Mouse (Mus musculus) neural tube, embryonic 15.5 days (tissue): ENCODE data around the gene Pi16. TPM values are rescaled to one million over a fixed set of nuclear protein-coding genes. Genes with fewer than 3 reads are reported as not detected.

ENCODE experiments used
- ATAC-seq: fragments of 200-750 bp; cut with Nextera tagmentation; 2 replicates; pipeline ENCODE4 v1.8.0; 2017; ENCODE audit warnings: mild to moderate bottlenecking, moderate TSS enrichment, moderate library complexity; ENCODE audit not compliant: low FRiP score
- H3K27ac ChIP-seq: fragments of 300-500 bp; sonication (generic); replicated peaks from 2 replicates; pipeline ENCODE4 v1.5.1; 2015; ENCODE audit warnings: mild to moderate bottlenecking, inconsistent platforms
- H3K27me3 ChIP-seq: fragments of 300-500 bp; sonication (generic); replicated peaks from 2 replicates; pipeline ENCODE4 v1.6.1; 2015; ENCODE audit warnings: inconsistent platforms
- H3K36me3 ChIP-seq: fragments of 300-500 bp; sonication (generic); 2 replicates; pipeline ENCODE4 v1.6.1; 2015; ENCODE audit warnings: inconsistent platforms
- H3K4me1 ChIP-seq: fragments of 300-500 bp; sonication (generic); 2 replicates; pipeline ENCODE4 v1.6.1; 2015; ENCODE audit warnings: inconsistent platforms
- H3K4me2 ChIP-seq: fragments of 300-500 bp; sonication (generic); 2 replicates; pipeline ENCODE4 v1.6.1; 2015; ENCODE audit warnings: inconsistent platforms, mild to moderate bottlenecking, moderate library complexity
- H3K4me3 ChIP-seq: fragments of 300-500 bp; sonication (generic); replicated peaks from 2 replicates; pipeline ENCODE4 v1.5.1; 2015; ENCODE audit warnings: mild to moderate bottlenecking, inconsistent platforms
- H3K9ac ChIP-seq: fragments of 300-500 bp; sonication (generic); replicated peaks from 2 replicates; pipeline ENCODE4 v1.6.1; 2015; ENCODE audit warnings: mild to moderate bottlenecking, inconsistent platforms
- H3K9me3 ChIP-seq: fragments of 300-500 bp; sonication (generic); replicated peaks from 2 replicates; pipeline ENCODE4 v1.6.1; 2016; ENCODE audit warnings: inconsistent platforms
- WGBS: fragments of 180-500 bp; shearing (Covaris S2); methylation state at CpG from one replicate; pipeline ENCODE4 v1.1.7; 2015; ENCODE audit warnings: mixed read lengths; 5-methylcytosine and 5-hydroxymethylcytosine counted together
- polyA plus RNA-seq: library from polyadenylated mRNA; unstranded; fragments of >200 nt; fragmentation: Nextera tagmentation; extraction: Ambion mirVana; gene quantifications from 2 replicates; pipeline ENCODE4 v1.2.1, GENCODE M21; 2015

Gene Pi16
- polyA plus RNA-seq, 1 experiment from 2014 or later: 2.8 TPM

GRCm38 (mm10) chr17:29305058-29305806 is 12.2 kb upstream of the Pi16 start:
- Histone ChIP-seq H3K4me2 (no peak overlapping the region), H3K27ac (0 out of 2 replicates have a peak overlapping the region, but pooled peaks have one; percentile 13), H3K9me3 (no peaks in the 10 kb centered on the region), H3K4me3 (no peak overlapping the region), H3K36me3 (peaks cover 26% of the 10 kb centered on the region), H3K9ac (no peak overlapping the region), H3K4me1 (peaks cover 26% of the 10 kb centered on the region; the same call in 1 of the 2 replicates), H3K27me3 (no peaks in the 10 kb centered on the region)
- ATAC-seq: no peak
- 43% methylated on average over 15 of the region's 15 CpGs for WGBS

GRCm38 (mm10) chr17:29305871-29306270 is 11.6 kb upstream of the Pi16 start:
- Histone ChIP-seq H3K9ac (no peak overlapping the region), H3K4me1 (peaks cover 26% of the 10 kb centered on the region; the same call in 1 of the 2 replicates), H3K9me3 (no peaks in the 10 kb centered on the region), H3K27ac (no peak overlapping the region), H3K4me3 (no peak overlapping the region), H3K4me2 (no peak overlapping the region), H3K27me3 (no peaks in the 10 kb centered on the region), H3K36me3 (peaks cover 21% of the 10 kb centered on the region)
- ATAC-seq: no peak
- 69% methylated on average over 7 of the region's 7 CpGs for WGBS

- no peak for ATAC-seq
Measured at GRCm38 (mm10) chr17:29310056-29310623, 7.3 kb upstream of the Pi16 start.

GRCm38 (mm10) chr17:29311602-29312001 is 5.9 kb upstream of the Pi16 start:
- Histone ChIP-seq H3K9me3 (no peaks in the 10 kb centered on the region), H3K36me3 (no peaks in the 10 kb centered on the region), H3K4me1 (peaks cover 8% of the 10 kb centered on the region; the same call in 1 of the 2 replicates), H3K27ac (no peak overlapping the region), H3K4me2 (no peak overlapping the region), H3K9ac (no peak overlapping the region), H3K27me3 (no peaks in the 10 kb centered on the region), H3K4me3 (no peak overlapping the region)
- ATAC-seq: no peak
- WGBS: 92% methylated on average over 8 of the region's 8 CpGs

More at GRCm38 (mm10) chr17:29310056-29310623, 7.3 kb upstream of the Pi16 start:
- Histone ChIP-seq H3K4me1 (peaks cover 14% of the 10 kb centered on the region; the same call in 1 of the 2 replicates), H3K27me3 (no peaks in the 10 kb centered on the region), H3K9ac (no peak overlapping the region), H3K4me3 (no peak overlapping the region), H3K9me3 (no peaks in the 10 kb centered on the region), H3K27ac (no peak overlapping the region), H3K36me3 (no peaks in the 10 kb centered on the region), H3K4me2 (no peak overlapping the region)
- WGBS: 58% methylated on average over 21 of the region's 21 CpGs

GRCm38 (mm10) chr17:29312082-29312481 is 5.4 kb upstream of the Pi16 start:
- no peak for ATAC-seq
- Histone ChIP-seq H3K9ac (no peak overlapping the region), H3K36me3 (no peaks in the 10 kb centered on the region), H3K4me2 (no peak overlapping the region), H3K27me3 (no peaks in the 10 kb centered on the region), H3K4me1 (peaks cover 6% of the 10 kb centered on the region; the same call in 1 of the 2 replicates), H3K9me3 (no peaks in the 10 kb centered on the region), H3K27ac (no peak overlapping the region), H3K4me3 (no peak overlapping the region)
- 93% methylated on average over 2 of the region's 2 CpGs for WGBS

- H3K27ac ChIP-seq: no peak overlapping the region
- ATAC-seq: no peak
- no peak overlapping the region for H3K4me2 ChIP-seq
- H3K4me1 ChIP-seq: 0 out of 2 replicates have a peak, but pooled peaks cover 3% of the 10 kb centered on the region
- no peaks in the 10 kb centered on the region for H3K9me3 ChIP-seq
- no peaks in the 10 kb centered on the region for H3K27me3 ChIP-seq
- no peak overlapping the region for H3K4me3 ChIP-seq
- no peaks in the 10 kb centered on the region for H3K36me3 ChIP-seq
- H3K9ac ChIP-seq: no peak overlapping the region
Measured at GRCm38 (mm10) chr17:29313300-29313699, 4.2 kb upstream of the Pi16 start.

GRCm38 (mm10) chr17:29315672-29316465 is 1.6 kb upstream of the Pi16 start:
- Histone ChIP-seq H3K36me3 (no peaks in the 10 kb centered on the region), H3K4me2 (no peak overlapping the region), H3K27me3 (peaks cover 6% of the 10 kb centered on the region), H3K4me1 (peaks cover 3% of the 10 kb centered on the region; the same call in 1 of the 2 replicates), H3K9me3 (no peaks in the 10 kb centered on the region), H3K4me3 (no peak overlapping the region), H3K9ac (no peak overlapping the region), H3K27ac (no peak overlapping the region)
- 48% methylated on average over 9 of the region's 9 CpGs for WGBS
- no peak for ATAC-seq

- Histone ChIP-seq H3K4me1 (peaks cover 7% of the 10 kb centered on the region), H3K9ac (no peak overlapping the region), H3K36me3 (no peaks in the 10 kb centered on the region), H3K27ac (no peak overlapping the region), H3K4me2 (no peak overlapping the region), H3K27me3 (peaks cover 17% of the 10 kb centered on the region), H3K4me3 (no peak overlapping the region), H3K9me3 (no peaks in the 10 kb centered on the region)
- no peak for ATAC-seq
- 81% methylated on average over 3 of the region's 3 CpGs for WGBS
Measured at GRCm38 (mm10) chr17:29316891-29317290, 589 bp upstream of the Pi16 start.

GRCm38 (mm10) chr17:29318731-29319250 is 1.3 kb downstream of the Pi16 start:
- no peaks in the 10 kb centered on the region for H3K36me3 ChIP-seq
- no peak for ATAC-seq
- H3K27me3 ChIP-seq: peaks cover 29% of the 10 kb centered on the region
- WGBS: 60% methylated on average over 6 of the region's 6 CpGs
- H3K9me3 ChIP-seq: no peaks in the 10 kb centered on the region
- no peak overlapping the region for H3K9ac ChIP-seq
- no peak overlapping the region for H3K4me2 ChIP-seq
- no peak overlapping the region for H3K27ac ChIP-seq
- H3K4me1 ChIP-seq: peaks cover 11% of the 10 kb centered on the region
- no peak overlapping the region for H3K4me3 ChIP-seq

- Histone ChIP-seq H3K9ac (no peak overlapping the region), H3K9me3 (no peaks in the 10 kb centered on the region), H3K4me3 (no peak overlapping the region), H3K27me3 (peaks cover 29% of the 10 kb centered on the region), H3K36me3 (no peaks in the 10 kb centered on the region), H3K4me1 (peaks cover 11% of the 10 kb centered on the region), H3K27ac (no peak overlapping the region), H3K4me2 (no peak overlapping the region)
- no peak for ATAC-seq
- 89% methylated on average over 7 of the region's 7 CpGs for WGBS
Measured at GRCm38 (mm10) chr17:29319476-29319875, 2.0 kb downstream of the Pi16 start.

- Histone ChIP-seq H3K27me3 (peaks cover 29% of the 10 kb centered on the region), H3K27ac (no peak overlapping the region), H3K4me3 (no peak overlapping the region), H3K9ac (no peak overlapping the region), H3K4me2 (no peak overlapping the region), H3K4me1 (peaks cover 10% of the 10 kb centered on the region), H3K36me3 (no peaks in the 10 kb centered on the region), H3K9me3 (no peaks in the 10 kb centered on the region)
- ATAC-seq: no peak
- 72% methylated on average over 8 of the region's 8 CpGs for WGBS
Measured at GRCm38 (mm10) chr17:29319881-29320639, 2.6 kb downstream of the Pi16 start.
